Mouse (Mus musculus): Measurements from ENCODE around the gene Reg4.

GRCm38 (mm10) chr3:98254059-98254458 lies 32.1 kb downstream of the Reg4 start:
- no peak for TF ChIP-seq CTCF (IDR thresholded peaks at IDR 0.05; ENCODE audit: low read depth)
- TF ChIP-seq EP300 (IDR thresholded peaks at IDR 0.05; ENCODE audit: low read depth): no peak

All from heart, postnatal 0 days (tissue).